ENCODE assay signal across 8 mouse cellular contexts in genomic region chr11:110496061-110496446, GRCm38 (mm10).
A peak's percentile ranks its signal among the peaks of the same experiment; 100 is the strongest.
DNase-seq lines count a peak whose midpoint lies in the region; ATAC-seq and TF ChIP-seq lines count a peak whose summit lies in the region.

No protein-coding gene starts in this region.

- no peaks in the 10 kb centered on the region for H3K9me3 ChIP-seq in midbrain, embryonic 11.5 days (ENCODE audit: control insufficient read depth, low read length)
- peaks cover 3% of the 10 kb centered on the region; the same call in 1 of the 2 replicates for H3K9me3 ChIP-seq in midbrain, embryonic 13.5 days
- no peaks in the 10 kb centered on the region for H3K9me3 ChIP-seq in limb, embryonic 14.5 days (ENCODE audit: control insufficient read depth, low read length)

- H3K4me1 ChIP-seq in midbrain, embryonic 11.5 days (ENCODE audit: control insufficient read depth, insufficient read depth, low read length): no peaks in the 10 kb centered on the region
- no peaks in the 10 kb centered on the region for H3K4me1 ChIP-seq in midbrain, embryonic 13.5 days (replicated peaks)
- H3K4me1 ChIP-seq in limb, embryonic 14.5 days (ENCODE audit: control insufficient read depth, insufficient read depth, low read length): no peaks in the 10 kb centered on the region

- peak; percentile 24; the same call in 1 of the 2 replicates for ATAC-seq in midbrain, embryonic 11.5 days (ENCODE audit: low FRiP score)
- ATAC-seq in midbrain, embryonic 13.5 days: no peak
- peak; percentile 57; the same call in 1 of the 2 replicates for ATAC-seq in erythroid progenitor cell, adult 5-6 weeks (replicated peaks; ENCODE audit: low FRiP score, poor library complexity, severe bottlenecking)
- ATAC-seq in limb, embryonic 14.5 days (ENCODE audit: low FRiP score, low read depth): no peak
- ATAC-seq in inflammation-experienced regulatory T-cells, adult 6 months: no peak

- H3K27ac ChIP-seq in midbrain, embryonic 11.5 days (ENCODE audit: low read depth, low read length): no peak overlapping the region
- no peak overlapping the region for H3K27ac ChIP-seq in midbrain, embryonic 13.5 days
- no peak overlapping the region for H3K27ac ChIP-seq in limb, embryonic 14.5 days (replicated peaks; ENCODE audit: low read depth, low read length)

- peaks cover 14% of the 10 kb centered on the region; the same call in 1 of the 2 replicates for H3K36me3 ChIP-seq in midbrain, embryonic 11.5 days (ENCODE audit: control insufficient read depth, insufficient read depth, low read length)
- peaks cover 57% of the 10 kb centered on the region for H3K36me3 ChIP-seq in midbrain, embryonic 13.5 days
- peaks cover 69% of the 10 kb centered on the region for H3K36me3 ChIP-seq in limb, embryonic 14.5 days (ENCODE audit: control insufficient read depth, insufficient read depth, low read length)

- no peak overlapping the region for H3K4me3 ChIP-seq in midbrain, embryonic 11.5 days (ENCODE audit: low read depth, low read length)
- no peak overlapping the region for H3K4me3 ChIP-seq in midbrain, embryonic 13.5 days (replicated peaks)
- H3K4me3 ChIP-seq in limb, embryonic 14.5 days (replicated peaks; ENCODE audit: low read length): no peak overlapping the region

- no peaks in the 10 kb centered on the region for H3K27me3 ChIP-seq in midbrain, embryonic 11.5 days (ENCODE audit: control insufficient read depth, insufficient read depth, low read length)
- H3K27me3 ChIP-seq in midbrain, embryonic 13.5 days: no peaks in the 10 kb centered on the region
- no peaks in the 10 kb centered on the region for H3K27me3 ChIP-seq in limb, embryonic 14.5 days (ENCODE audit: control insufficient read depth, insufficient read depth, low read length)

- 55% methylated on average over 12 of the region's 12 CpGs for WGBS in midbrain, embryonic 11.5 days
- WGBS in midbrain, embryonic 13.5 days: 58% methylated on average over 12 of the region's 12 CpGs
- WGBS in limb, embryonic 14.5 days: 54% methylated on average over 12 of the region's 12 CpGs

- peak; percentile 88 for DNase-seq in midbrain, embryonic 11.5 days (ENCODE audit: low spot score, missing footprints)
- peak; percentile 48 to 54 for DNase-seq in adrenal gland, adult 18-20 months (ENCODE audit: low spot score in 2 of 2)
- peak; percentile 55 to 67 for DNase-seq in kidney, adult 8-10 months
- peak; percentile 65 for DNase-seq in limb, embryonic 14.5 days (ENCODE audit: low spot score)
- DNase-seq in retina, postnatal 7 days (ENCODE audit: low read depth, low spot score): peak; percentile 29

- H3K9ac ChIP-seq in midbrain, embryonic 11.5 days (ENCODE audit: low read length): no peak overlapping the region
- no peak overlapping the region for H3K9ac ChIP-seq in midbrain, embryonic 13.5 days (replicated peaks)
- H3K9ac ChIP-seq in limb, embryonic 14.5 days (ENCODE audit: low read depth, low read length, severe bottlenecking): no peak overlapping the region

- H3K4me2 ChIP-seq in midbrain, embryonic 11.5 days: no peak overlapping the region
- H3K4me2 ChIP-seq in midbrain, embryonic 13.5 days (replicated peaks): no peak overlapping the region
- H3K4me2 ChIP-seq in limb, embryonic 14.5 days (replicated peaks; ENCODE audit: low read depth, low read length, severe bottlenecking): no peak overlapping the region

- no peak for TF ChIP-seq POLR2A in limb, embryonic 14.5 days (IDR thresholded peaks at IDR 0.05; ENCODE audit: borderline replicate concordance, extremely low read depth, insufficient read depth, insufficient read length)

Comparison
In these comparisons a context has a peak if more than half of its experiments do, and no peak if none do; other contexts are left out.
1. ATAC-seq: peak in midbrain, embryonic 11.5 days (single experiment) and erythroid progenitor cell, adult 5-6 weeks (single experiment); none in midbrain, embryonic 13.5 days (single experiment), limb, embryonic 14.5 days (single experiment) and inflammation-experienced regulatory T-cells, adult 6 months (single experiment).
2. DNase-seq: peak in every context shown above with its lines; median percentile 88 in midbrain, embryonic 11.5 days; 65 in limb, embryonic 14.5 days; 61 in kidney, adult 8-10 months; 51 in adrenal gland, adult 18-20 months; 29 in retina, postnatal 7 days.